Mouse (Mus musculus): ENCODE measurements around the gene Col15a1. TPM values are rescaled to one million over a fixed set of nuclear protein-coding genes. Genes with fewer than 3 reads are reported as not detected.

Gene Col15a1
- 10 to 100 TPM; 27.5 to 80.0 TPM for total RNA-seq (2021)
- long read RNA-seq, experiment 1: 0 reads
- long read RNA-seq, experiment 2: 0 reads

DNA sequence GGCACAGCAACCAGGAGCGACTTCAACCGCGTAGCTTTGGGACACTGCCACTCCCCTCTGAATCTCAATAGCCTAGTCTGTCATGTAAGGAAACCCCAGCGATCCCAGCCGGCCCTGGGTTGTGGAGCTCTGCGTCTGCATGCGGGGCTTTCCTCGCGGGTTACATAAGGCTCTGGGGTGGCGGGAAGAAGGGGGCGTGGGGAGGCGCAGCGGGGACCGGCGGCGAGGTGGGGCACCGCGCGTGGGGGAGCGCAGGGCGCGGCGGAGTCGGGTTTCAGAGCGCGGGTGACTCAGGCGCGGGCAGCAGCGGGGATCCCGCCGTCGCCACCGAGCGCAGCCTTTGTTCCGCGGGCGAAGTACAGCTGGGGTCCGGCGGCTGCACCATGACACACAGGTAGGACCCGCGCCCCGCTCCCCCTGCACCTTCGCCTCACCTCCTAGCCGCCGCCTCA is at the start of gene Col15a1:
TSS of gene Col15a1 (plus strand) at position 193 of the 452 bp plus-strand sequence.
- peak in 1 of 2 experiments; percentile 22 for DNase-seq

DNA sequence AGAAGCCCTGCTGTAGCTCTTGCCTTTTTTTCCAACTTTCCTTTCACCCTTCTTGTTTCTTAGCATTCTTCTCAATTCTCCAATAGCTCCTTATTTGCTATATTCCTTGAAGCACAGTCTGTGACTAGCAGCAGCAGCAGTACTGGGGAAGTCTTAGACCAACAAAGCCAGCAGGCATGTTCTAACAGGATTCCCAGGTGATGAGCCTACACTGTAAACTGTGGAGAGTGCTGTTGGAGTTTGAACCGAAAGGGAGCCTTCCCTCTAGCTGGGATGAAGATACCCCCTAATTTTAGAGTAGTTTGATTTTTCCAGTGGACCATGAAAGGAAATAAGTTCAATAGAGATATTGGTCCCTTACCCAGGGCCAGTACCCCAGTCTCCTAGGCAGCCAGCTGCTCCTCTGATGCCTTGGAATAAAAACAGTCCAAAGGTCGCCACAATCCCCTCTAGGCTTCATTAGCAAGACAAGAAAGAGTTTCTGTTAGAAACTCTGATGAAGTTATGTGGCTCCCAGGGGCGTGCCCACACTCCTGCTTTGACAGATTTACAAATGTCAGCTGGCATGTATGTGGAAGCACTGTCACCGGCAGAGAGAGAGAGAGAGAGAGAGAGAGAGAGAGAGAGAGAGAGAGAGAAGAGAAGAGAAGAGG is 46.7 kb upstream of the Col15a1 start:
- no peak for DNase-seq

DNA sequence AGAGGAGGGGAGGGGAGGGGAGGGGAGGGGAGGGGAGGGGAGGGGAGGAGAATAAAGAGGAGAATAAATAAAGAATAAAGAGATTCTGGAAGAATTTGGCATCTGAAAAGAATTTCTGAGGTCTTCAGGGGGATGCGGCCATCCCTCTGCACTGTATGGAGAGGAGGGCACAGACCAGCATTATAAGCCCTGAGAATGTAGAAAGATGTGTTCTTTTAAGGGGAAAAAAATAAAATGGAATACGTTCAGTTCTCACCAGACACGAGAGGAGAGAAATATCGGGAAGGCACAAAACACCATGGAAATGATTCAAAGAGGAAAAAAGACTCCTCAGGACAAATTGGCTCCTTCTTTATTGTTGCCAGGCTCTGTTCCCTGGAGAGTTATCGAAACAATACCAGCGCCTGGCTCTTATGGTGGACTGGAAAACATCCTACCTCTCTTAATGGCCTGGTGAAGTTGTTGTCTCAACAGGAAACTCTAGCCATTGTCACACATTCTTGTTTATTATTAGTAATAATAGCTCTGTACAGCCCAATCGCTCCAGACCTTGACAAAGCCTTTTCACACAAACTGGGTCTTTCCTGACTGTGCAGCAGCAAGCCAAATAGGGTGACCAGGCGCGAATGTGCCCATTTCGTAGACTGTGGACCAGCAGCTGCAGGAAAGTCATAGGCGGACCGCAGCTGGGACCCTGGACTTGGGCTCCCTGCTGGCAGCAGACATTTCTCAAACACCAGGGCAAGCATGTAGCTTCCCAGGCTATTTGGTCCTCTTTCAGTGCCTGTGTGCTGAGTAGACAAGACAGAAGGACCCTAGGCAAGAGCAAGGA is 46.0 kb upstream of the Col15a1 start:
- DNase-seq: no peak

DNA sequence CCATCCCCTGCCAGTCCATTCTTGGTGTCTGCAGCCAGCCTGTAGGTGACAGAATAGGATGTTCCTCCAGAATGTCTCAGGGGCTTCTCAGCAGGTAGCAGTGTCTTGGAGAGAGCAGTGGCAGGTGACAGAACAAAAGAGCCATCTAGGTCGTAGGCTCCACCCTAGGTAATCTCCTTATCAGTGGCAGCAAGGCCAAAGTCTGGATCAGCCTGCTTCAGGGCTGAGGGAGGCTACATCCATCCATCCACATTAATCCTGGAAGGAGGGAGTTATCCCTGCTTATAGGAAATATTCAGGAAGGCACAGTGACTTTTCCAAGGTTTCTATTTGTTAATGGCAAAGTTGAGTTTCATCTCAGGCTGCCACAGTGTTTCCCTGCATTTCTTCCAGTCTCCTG is 35.6 kb upstream of the Col15a1 start:
- no peak for DNase-seq

DNA sequence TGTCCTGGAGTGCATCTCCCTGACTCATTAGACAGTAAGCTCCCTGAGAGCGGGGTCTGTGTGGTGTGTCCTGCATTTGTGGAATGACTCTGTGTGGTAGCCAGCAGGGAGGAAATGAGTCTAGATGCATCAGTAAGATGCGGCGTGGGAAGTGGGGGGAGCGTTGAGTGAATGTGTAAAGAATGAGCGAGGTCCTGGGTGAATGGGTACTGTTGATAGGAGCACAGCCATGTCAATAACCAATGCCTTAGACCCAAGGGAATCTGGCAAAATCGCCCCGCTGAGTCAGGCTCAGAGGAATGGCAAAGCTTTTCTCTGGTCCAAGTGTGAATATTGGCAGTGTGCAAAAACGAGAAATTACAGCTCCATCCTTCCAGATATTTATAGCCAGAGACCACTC is 30.9 kb upstream of the Col15a1 start:
- no peak for DNase-seq

DNA sequence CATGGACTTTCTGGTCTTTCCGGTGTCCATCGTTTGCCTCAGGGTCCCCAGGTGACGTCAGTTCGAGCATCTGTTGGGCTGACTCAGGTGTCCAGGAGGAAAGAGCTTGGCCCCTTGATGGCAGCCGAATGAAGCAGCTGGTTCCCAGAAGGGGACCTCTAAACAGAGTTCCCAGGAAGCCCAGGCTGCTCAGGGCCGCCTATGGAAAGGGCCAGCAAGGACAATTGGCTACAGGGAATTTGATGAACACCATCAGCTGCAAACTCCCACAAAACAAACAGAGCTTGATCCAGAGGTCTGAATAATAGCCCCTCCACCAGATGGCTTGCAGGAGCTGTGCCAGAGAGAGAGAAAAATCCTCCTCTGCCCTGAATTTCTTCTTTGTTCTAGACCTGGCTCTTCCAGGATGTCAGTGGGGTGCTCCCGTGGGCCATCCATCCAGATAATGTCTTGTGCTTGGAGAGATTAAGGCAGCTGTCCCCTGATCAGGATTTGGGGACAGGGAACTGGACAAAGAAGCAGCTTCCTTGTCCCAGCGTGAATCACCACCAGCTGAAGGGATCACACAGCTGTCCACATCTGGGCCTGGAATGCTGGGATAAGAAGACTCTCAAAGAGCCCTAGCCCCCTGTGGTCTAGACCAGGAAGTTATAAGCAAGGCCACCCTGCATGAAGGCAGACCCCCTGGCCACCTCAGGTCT is 29.6 kb upstream of the Col15a1 start:
- DNase-seq: no peak

DNA sequence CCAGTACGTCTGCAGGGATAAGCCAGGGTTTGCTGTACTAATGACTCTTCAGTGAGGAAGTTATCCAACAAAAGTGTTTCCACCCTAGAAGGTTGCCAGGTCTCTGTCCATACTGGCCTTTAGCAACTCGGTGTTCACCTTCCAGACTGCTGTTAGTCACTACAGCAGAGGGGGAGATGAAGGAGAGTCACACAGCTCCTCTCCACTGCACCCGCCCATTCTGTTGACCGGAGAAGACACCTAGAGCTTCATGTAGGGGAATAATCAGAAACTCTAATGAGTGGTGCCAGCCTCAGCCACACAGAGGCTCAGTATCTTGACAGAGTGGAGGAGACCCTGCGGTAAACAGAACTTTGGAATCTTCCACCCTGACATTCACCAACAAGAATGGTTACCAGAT is 28.4 kb upstream of the Col15a1 start:
- DNase-seq: no peak

DNA sequence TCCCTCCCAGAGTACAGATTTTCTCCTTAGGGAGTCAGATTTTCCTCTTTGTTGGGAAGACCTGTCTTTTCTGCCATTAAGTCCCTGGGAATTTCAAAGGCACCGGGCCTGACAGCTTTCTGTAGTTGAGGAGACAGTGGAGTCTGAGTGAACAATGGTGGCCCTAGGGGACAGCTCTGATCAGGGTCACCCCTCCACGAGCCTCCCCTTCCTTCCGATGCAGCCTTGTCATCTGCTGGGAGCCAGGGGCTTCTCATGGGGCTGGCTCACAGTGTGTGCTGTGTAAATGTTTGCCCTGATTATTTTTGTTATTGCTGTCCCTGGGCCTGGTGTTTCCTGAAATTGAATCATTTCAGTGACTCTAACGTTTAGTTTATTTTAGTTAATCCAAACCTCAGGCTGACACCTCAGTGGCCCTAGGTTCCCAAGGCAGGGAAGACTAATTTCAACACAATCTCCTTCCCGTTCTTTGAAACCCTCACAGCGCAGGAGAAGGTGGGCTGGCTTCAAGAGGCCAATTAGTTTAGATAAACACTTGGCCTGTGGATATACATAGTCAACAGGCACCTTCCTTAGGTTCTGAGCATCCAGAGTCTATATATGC is 23.8 kb upstream of the Col15a1 start:
- no peak for DNase-seq

DNA sequence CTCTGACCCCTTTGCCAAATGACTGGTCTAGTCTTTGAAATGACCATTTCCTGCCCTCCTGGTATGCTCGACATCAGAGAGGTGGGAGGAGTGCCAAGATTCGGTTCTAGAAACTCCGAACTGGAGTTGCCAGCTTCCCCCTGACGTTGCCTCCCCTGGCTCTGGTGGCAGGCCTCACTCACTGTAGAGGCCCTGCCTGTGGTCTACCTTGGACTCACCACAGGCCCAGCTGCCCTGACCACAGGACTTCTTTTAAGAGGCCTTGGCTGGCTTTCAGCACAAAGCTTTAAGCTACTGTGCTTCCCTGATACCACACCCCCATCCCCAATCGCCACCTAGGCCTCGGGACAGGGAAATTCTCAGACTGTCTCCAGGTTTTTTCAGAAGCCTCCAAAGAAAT is 21.4 kb upstream of the Col15a1 start:
- no peak for DNase-seq

DNA sequence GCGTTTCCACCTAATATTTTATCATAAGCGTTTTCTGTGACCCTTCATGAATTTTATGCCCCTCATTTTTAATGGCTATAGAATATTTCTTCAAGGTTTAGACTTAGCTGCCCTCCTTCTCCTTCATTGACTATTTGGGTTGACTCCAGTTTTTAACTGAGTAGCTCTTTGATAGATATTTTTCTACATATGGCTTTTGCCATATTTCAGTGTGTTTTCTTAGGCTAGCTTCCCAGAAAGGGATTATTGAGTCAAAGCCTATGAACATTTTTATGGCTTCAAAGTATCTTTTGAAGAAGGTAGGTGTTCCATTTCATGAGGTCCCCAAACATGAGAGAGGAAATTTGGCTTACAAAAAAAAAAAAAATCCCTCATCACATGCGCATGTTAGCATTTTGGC is 11.8 kb upstream of the Col15a1 start:
- no peak for DNase-seq

DNA sequence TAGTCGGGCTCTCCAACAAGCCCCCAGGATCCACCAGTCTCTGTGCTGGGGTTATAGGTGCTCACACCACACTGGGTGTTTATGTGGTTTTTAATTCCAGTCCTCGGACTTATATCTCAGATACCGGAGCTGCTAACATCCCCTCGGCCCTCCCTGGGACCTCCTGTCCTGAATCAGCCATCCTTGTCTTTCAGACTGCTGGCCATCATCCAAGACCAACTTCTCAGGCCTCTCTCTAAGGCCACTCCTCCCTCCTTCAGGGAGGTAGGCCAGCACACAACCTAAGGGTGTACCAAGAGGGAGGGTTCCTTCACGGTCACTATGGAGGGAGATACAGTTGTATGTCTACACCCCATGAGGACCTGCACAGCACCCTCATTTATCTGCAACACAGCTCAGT is 4.3 kb upstream of the Col15a1 start:
- DNase-seq: no peak

DNA sequence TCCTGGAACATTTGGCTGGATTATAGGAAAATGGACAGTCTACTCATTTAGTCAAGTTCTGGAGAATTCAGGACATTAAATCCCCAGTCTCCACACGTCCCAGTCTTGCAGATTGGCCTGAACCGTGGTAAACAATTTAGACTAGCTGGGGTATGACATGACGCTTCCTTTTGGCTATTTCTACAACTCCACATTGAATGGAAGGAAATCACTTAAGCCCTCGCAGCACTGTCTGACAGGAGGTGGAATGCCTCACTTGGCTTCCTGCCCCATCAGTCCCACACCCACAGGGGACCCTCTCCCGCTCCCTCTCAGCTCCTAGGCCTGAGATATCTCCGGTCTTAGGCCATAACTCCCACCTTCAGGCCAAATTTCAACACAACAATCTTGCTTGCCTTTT is 2.1 kb upstream of the Col15a1 start:
- peak in 1 of 2 experiments; percentile 26 for DNase-seq

DNA sequence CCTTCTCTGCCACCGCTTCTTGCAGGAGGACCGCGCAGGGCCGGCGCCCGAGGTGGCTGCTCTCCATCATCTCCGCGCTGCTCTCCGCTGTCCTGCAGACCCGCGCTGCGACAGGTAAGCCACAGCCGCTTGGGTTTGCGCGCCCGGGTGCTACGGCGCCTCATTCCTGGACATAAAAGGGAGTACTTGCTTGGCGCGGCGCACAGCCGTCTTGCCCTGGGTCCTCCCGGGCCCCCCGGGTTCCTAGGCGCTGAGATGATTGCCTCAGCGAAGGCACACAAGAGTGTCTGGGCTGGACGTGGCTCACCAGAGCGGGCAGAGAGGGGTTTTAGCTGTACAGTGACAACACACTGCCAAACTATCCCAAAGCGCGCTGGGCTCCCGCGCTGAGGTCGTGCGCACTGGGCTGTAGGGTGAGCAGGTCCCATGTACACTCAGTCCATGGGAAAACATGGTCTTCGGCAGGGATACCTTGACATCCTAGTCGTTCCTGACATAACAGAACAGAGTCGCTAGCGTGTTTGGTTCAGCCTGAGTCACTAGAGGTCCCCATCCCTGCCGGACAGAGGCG is 545 bp downstream of the Col15a1 start:
- peak in 1 of 2 experiments; percentile 6 for DNase-seq

DNA sequence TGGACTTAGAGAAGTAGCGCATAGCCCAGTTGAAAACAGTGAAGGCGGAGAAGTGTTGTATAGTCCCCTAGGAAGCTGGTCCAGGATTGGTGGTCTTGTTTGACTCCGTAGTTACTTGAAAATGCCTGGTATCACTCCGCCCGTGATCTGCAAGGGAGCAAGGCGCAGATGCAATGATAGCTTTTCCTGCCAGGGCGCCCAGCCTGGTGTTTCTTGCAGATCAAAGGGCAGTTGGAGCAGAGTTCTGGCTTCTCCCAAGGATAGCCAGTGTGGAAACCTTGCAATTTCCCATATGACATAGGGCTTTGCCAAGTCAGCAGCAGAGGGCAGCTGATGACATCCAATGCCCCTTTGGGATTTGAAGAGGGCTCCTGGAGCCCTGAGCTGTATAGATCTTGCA is 1.5 kb downstream of the Col15a1 start:
- DNase-seq: peak in 1 of 2 experiments; percentile 12

DNA sequence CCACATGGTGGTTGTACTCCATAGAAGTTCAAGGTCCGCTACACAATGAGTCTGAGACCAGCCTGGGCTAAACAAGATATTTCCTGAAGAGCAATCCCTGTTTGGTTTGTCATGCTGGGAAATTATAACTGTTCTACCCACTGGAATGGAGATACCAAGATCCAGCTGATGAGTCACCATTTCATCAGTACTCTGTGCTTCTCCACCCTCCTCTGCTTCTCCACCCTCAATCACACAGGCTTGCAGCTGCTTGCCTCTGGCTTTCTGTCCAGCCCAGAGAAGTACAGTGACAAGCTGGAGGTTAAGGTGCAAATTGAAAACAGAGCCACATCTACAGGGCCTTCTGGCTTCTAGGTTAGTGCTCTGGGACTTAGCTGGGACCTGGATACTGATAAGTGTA is 10.9 kb downstream of the Col15a1 start:
- no peak for DNase-seq

DNA sequence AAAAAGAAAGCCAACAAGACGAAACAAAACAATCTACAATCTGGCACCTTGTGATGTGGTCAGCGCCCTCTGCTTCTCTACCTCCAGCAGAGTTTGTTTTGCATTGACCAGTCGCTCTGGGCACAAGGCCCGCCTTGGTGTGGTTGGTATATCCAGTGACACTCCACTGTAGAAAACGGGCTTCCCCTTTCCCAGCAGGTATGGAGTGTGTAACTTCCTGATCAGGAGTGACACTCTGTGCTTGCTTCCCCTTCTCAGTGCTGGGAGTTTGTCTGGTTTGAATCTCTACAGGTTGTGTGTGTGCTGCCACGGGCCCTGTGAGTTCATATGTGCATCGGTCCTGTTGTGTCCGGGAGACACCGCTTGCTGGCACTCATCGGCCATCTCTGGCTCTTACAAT is 11.4 kb downstream of the Col15a1 start:
- DNase-seq: no peak

DNA sequence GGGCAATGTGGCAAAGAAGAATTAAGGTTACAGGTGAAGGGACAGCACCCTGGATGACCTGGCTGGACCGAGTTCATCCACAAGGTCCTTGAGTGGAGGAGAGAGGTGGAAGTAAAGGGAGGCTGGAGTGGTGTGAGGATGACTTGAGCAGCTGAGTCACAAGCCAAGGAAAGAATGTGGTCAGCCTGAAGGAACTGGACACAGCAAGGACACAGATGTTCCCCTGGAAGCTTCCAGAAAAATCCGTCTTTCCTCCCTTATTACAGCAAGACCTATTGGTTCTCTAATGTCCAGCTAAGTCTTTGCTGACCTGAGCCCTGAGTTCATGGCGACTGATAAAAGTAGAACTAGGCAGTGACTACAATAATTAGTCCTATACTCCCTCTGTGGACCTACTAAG is 12.6 kb downstream of the Col15a1 start:
- no peak for DNase-seq

DNA sequence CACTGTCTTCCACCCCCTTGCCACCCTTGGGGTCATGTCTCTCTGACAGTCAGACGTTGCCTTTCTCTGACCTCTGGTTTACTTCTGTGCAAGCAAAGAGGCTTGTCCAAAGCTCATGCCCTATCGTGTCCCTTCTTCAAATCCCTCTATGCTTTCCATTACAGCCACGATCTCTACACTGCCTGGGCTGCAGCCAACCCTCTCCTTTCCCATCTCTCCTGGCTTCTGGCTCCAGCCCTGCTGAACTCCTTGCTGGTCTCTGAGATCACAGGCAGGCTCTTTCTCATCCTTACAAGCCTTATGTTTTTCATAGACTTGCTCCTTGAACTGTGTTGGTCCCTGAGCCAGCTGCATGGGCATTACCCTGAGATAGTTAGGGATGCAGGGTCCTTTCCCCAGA is 14.2 kb downstream of the Col15a1 start:
- no peak for DNase-seq

DNA sequence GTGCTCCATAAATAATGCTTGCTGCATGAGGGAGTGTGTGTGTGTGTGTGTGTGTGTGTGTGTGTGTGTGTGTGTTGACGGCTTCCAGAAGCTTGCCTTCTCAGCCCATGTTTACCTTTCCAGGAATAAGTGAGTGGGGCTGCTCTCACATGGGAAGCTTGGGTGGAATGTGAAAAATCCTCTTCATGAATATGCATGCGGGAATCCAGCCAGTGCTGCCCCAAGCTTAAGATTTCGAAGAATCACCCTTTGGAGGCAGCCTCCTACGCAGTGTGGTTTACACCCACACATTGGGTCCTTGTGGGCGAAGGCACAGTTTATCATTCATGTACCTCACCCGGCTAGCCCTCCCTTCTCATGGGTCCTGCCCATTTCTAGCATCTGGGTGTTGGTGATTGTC is 18.0 kb downstream of the Col15a1 start:
- DNase-seq: no peak

DNA sequence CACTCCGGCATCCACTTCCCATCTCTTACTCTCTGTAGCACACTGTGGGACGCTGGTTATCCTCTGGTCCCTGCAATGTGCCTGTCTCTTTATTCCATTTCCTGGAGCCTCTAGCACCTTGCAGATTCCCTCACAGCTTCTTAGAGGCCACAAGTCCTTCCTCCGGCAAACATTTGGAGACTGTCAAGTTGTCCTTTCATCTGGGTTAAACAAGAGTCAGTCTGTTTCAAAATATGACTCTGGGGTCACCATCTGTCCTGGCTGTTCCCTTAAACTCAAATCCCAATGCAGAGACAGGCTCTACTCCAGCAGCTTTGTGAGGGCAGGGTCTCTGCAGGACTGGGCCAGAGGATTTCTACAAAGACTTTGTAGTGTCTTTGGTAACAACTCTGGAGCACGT is 19.1 kb downstream of the Col15a1 start:
- no peak for DNase-seq

DNA sequence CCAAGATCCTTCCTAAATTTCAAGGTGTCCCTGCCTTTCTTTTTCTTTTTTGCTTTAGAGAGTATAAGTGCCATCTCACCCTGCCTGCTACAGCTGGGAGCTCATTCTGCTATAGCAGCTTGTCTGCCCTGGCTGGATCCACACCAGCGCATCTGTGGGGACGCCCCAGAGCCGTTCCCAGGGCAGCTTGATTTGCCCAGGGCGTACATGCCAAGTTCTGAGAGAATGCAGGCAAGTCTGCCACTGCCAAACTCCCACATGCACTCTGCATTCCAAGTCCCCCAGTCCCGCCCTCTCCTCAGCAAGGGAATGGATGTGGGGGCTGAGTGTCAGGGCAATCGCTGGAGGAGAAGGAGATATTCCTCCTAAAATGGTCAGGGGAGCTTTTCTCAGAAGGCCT is 19.8 kb downstream of the Col15a1 start:
- no peak for DNase-seq

DNA sequence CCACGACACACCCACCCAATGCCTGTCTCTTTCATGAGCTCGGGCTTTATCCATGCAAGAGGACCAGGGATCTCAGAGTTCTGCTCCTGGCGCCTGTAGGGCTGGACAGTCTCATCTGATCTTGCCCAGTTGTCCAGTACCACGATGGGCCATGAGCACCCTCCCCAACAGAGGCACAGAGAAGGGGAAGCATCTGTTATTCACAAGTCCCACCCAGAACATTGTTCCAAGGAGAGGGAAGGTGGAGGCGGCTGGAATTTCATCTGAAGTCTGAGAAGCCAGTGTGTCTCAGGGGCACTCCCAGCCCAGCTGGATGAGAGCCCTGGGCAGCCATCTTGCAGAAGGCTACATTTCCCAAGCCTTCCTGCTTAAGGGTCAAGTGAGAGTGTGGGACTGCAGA is 21.0 kb downstream of the Col15a1 start:
- DNase-seq: no peak

Data from adrenal gland, postnatal 36 days (tissue).